Mouse (Mus musculus): ENCODE measurements at regions not wholly inside any gene's neighbourhood (a gene's known extent, or its start where the extent isn't known, plus 50 kb on each side); places are given as distances from the start of the nearest gene placed in this dataset.

GRCm38 (mm10) chr13:116795041-116795440 lies 230.3 kb downstream of the Parp8 start:
- no peak for DNase-seq (ENCODE audit: low spot score in 2 of 2)

GRCm38 (mm10) chr13:116781616-116782015 lies 243.7 kb downstream of the Parp8 start:
- DNase-seq (ENCODE audit: low spot score in 2 of 2), result no peak

GRCm38 (mm10) chr13:116765491-116765890 lies 259.8 kb downstream of the Parp8 start:
- no peak for DNase-seq (ENCODE audit: low spot score in 2 of 2)

GRCm38 (mm10) chr13:116759912-116760311 lies 265.4 kb downstream of the Parp8 start:
- no peak for DNase-seq (ENCODE audit: low spot score in 2 of 2)

GRCm38 (mm10) chr13:116740825-116741224 lies 284.5 kb downstream of the Parp8 start:
- DNase-seq (ENCODE audit: low spot score in 2 of 2), result no peak

- DNase-seq (ENCODE audit: low spot score in 2 of 2), result no peak
Measured at GRCm38 (mm10) chr13:116723361-116724153, 301.8 kb downstream of the Parp8 start.

GRCm38 (mm10) chr13:116714809-116715208 lies 310.5 kb downstream of the Parp8 start:
- peak; percentile 64 to 68 for DNase-seq (ENCODE audit: low spot score in 2 of 2)

- DNase-seq (ENCODE audit: low spot score in 2 of 2), result peak; percentile 71 to 74
Measured at GRCm38 (mm10) chr13:116711866-116712593, 313.3 kb downstream of the Parp8 start.

- DNase-seq (ENCODE audit: low spot score in 2 of 2), result no peak
Measured at GRCm38 (mm10) chr13:116711148-116711865, 314.0 kb downstream of the Parp8 start.

GRCm38 (mm10) chr13:116709671-116710070 lies 315.7 kb downstream of the Parp8 start:
- DNase-seq (ENCODE audit: low spot score in 2 of 2), result no peak

- DNase-seq (ENCODE audit: low spot score in 2 of 2), result no peak
Measured at GRCm38 (mm10) chr13:116708846-116709245, 316.5 kb downstream of the Parp8 start.

- DNase-seq (ENCODE audit: low spot score in 2 of 2), result no peak
Measured at GRCm38 (mm10) chr13:116708456-116708780, 316.9 kb downstream of the Parp8 start.

GRCm38 (mm10) chr13:116707621-116708455 lies 317.5 kb downstream of the Parp8 start:
- no peak for DNase-seq (ENCODE audit: low spot score in 2 of 2)

GRCm38 (mm10) chr13:116706401-116707330 lies 318.7 kb downstream of the Parp8 start:
- no peak for DNase-seq (ENCODE audit: low spot score in 2 of 2)

GRCm38 (mm10) chr13:116705611-116706386 lies 319.5 kb downstream of the Parp8 start:
- DNase-seq (ENCODE audit: low spot score in 2 of 2), result no peak

- DNase-seq (ENCODE audit: low spot score in 2 of 2), result no peak
Measured at GRCm38 (mm10) chr13:116688714-116689113, 336.6 kb downstream of the Parp8 start.

Data from left cerebral cortex, adult 18-20 months (tissue).